Mouse (Mus musculus) thymus, postnatal 0 days (tissue): ENCODE data around the gene Mrpl40. TPM values are rescaled to one million over a fixed set of nuclear protein-coding genes. Genes with fewer than 3 reads are reported as not detected.
"Not testable (repeated sequence)": the region's sequence is repeated elsewhere in the genome, so short reads cannot be mapped to it uniquely, and the experiment has no call there.

Experiments
- DNase-seq: peaks from one replicate; pipeline ENCODE4 v3.0.0-alpha.2; 2015; ENCODE audit warnings: low spot score
- polyA plus RNA-seq: library from polyadenylated mRNA; unstranded; fragments of >200 nt; fragmentation: Nextera tagmentation; extraction: Ambion mirVana; gene quantifications from 2 replicates; pipeline ENCODE4 v1.2.1, GENCODE M21; 2015

Gene Mrpl40
- 123 and 126 TPM in 2 replicates for polyA plus RNA-seq

DNA sequence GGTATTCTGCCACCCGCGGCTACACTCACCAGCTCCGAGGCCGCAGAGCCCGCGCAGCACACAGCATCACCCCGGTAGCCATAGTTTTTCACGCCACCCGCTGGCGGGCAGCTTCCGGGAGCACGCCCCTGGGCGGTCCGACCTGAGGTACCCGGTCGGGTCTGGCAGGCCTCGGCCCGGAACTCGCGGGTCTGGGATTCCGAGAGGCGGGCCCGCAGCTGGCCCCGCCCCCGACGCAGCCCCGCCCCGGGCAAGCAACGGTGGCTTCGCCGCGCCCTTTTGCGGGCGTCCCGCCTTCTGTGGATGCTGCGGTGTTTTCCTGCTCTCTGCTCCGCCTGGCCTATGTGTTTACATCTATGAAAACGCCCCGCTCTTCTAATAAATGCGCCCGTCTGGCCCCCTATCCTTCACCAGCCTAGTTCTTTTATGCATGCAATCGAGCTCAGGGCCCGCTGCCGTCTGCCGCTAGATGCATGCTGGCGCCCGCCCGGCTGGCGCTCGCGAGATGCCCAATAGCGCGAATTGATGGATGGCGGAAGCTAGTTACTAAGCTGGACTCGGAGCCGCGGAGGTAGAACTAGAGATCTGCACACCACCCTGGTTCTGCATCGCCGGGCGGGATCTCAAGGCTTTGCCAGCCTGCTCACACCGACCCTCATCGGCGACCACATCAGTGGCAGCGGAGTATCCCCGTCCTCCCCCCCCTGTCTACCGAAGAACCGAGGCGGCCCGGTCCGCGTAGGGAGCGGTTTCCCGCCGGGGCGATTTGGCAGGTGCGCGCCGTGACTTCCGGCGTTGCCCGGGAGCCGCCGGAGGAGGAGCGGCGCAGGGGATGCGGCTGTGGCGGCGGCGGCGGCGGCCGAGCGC is at the start of gene Mrpl40, which contains the start of gene Hira:
Gene Mrpl40 (minus strand): TSS at position 421 of the 867 bp plus-strand sequence.
Gene Hira (plus strand): TSS at position 596 of the 867 bp plus-strand sequence.
- peak; percentile 91 for DNase-seq

- DNase-seq = no peak
Observed at GRCm38 (mm10) chr16:18921771-18922170, 45.1 kb upstream of the Mrpl40 start.

- no peak for DNase-seq
Observed at GRCm38 (mm10) chr16:18916064-18916463, 39.4 kb upstream of the Mrpl40 start.

DNA sequence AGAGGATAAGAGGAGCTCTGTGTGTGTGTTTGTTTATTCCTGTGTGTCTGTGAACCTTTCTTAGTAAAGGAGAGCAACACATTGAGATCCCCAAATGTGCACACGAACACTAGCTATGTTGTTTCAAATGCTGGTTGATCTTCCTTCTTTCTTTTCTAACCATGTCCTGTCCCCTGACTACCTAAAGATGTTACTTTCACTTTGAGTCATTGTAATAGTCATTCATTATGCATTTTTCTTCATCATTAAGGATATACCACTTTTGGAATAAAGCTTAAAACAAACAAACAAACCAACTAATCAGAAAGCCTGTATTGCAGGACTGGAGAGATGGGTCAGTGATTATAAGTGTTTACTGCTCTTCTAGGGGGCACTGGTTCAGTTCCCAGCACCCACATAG is 29.0 kb upstream of the Mrpl40 start:
- DNase-seq = no peak

DNA sequence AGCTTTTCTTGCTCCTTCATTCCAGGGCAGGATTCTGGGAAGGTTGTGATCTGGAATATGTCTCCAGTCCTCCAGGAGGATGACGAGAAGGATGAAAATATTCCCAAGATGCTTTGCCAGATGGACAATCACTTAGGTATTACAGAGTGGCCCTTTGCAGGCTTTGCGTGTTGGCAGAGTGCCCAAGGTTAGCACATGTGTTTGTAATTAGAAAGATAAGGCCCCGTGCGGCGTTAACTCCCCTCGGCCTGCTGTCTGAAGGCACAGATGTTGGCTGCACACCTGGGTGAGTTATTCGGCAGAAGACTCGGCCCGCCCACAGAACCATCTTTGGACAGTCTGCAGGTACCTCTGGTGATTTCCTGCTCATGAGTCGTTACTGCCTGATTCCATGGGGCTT is 19.8 kb upstream of the Mrpl40 start:
- no peak for DNase-seq

- DNase-seq = no peak
Observed at GRCm38 (mm10) chr16:18895249-18895648, 18.6 kb upstream of the Mrpl40 start.

- no peak for DNase-seq
Observed at GRCm38 (mm10) chr16:18893840-18894372, 17.2 kb upstream of the Mrpl40 start.

DNA sequence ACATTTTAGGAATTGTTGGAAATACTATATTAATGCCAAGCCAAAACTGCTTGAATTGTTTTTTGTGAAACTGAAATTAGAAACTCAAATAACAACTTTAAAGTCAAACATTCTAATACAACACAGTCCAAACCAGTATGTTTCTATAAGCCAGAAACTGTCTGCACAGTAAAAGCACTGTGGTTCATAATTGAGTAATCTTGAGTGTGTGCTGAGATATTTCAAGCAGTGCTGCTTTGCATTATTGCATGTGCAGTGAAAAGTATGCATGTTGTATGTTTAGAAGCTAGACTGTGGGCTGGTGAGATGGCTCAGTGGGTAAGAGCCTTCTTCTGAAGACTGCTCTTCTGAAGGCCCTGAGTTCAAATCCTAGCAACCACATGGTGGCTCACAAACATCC is 7.4 kb upstream of the Mrpl40 start:
- DNase-seq = no peak

DNA sequence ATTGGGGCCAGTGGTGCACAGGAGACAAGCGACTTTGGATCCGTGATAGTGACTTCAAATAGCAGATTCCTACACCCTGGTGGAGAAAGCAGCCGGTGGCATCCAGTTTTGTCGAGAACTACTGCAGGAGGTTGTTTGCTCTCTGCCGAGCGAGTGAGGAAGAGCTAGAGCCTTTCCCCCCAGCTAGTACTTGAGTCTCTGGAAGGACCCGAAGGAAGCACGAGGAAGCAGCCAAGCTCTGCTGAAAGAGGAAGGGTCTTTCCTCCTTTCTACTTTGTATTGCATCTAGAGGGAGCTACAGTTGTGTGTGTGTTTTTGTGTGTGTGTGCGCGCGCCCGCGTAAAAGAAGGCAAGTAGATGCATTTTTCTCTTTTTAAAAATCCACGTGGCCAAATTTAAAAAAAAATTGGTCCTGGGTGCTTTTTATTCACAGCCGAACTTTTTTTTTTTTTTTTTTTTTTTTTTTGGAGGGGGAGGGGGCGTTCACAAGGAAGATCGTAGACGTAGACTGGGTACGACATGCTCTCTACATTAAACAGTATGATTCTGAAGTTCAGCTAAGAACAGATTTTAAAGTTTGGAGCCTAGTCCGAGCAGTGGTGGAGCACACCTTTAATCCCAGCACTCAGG is 1.5 kb upstream of the Mrpl40 start:
- no peak for DNase-seq

DNA sequence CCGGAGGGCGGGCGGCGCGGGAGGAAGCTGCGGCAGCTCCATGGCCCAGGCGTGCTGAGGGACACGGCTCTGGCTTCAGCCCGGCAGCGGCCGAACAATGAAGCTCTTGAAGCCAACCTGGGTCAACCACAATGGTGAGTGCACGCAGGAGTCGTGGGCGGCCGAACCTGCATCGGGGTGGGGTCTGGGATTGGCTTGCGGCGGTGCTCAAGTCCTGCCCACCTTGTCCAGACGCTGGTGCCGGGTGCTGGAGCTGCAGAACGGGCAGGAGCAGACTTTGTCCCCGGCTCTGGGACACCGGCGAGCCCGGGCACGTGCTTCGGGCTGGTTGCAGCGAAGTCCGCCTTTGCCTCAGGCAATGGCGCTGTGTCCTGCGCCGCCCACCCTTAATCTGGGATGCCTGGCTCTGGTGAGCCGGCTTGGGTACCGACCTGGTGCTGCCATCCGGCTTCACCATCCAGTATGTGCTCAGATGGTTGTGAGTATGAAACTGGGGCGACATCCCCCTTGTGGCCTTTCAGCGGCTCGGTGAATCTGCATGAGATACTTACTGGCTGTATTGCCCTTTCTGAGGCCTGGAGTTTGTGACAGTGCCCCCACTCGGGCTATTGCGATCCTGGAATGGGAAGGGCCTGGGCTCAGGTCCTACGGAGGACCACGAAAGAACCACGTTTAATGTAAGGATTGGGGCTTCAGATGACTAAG is 876 bp upstream of the Mrpl40 start:
- peak; percentile 82 for DNase-seq

- no peak for DNase-seq
Observed at GRCm38 (mm10) chr16:18876091-18876441, 596 bp downstream of the Mrpl40 start.

GRCm38 (mm10) chr16:18870495-18870894 is 6.2 kb downstream of the Mrpl40 start:
- not testable (repeated sequence) for DNase-seq

DNA sequence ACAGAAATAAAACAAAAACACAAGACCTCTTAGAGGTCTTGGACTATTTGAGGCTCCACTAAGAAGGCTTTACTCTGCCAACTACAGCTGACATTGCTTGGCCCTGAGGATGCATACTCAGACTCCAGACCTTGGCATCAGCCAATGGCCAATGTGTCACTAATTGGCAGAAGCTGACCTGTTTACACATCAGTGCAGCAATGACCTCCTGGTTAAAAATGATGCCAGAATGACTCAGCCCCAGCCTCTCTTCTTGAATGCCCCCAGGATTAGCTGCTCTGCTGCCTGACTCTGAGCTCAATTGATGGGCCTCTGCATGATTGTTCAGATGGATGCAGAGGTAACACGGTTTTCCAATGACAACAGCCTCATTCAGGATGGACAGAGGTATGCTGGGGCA is 16.5 kb downstream of the Mrpl40 start:
- no peak for DNase-seq

DNA sequence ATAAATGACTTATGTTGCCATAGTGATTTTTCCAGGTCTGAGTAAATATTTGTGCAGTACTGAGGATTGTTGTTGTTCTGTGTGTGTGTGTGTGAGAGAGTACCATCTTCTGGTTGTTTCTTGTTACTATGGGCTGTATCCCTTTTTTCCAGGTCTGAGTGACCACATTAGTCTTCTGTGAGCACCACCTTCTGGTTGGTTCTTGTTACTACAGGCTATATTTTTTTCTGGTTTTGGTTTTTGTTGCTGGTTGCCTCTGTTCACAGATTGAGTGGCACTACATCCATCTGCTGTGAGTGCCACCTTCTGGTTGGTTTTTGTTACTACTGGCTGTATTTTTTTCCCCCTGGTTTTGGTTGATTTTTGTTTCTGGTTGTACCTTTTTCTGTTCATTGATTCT is 18.1 kb downstream of the Mrpl40 start:
- peak; percentile 75 for DNase-seq

DNA sequence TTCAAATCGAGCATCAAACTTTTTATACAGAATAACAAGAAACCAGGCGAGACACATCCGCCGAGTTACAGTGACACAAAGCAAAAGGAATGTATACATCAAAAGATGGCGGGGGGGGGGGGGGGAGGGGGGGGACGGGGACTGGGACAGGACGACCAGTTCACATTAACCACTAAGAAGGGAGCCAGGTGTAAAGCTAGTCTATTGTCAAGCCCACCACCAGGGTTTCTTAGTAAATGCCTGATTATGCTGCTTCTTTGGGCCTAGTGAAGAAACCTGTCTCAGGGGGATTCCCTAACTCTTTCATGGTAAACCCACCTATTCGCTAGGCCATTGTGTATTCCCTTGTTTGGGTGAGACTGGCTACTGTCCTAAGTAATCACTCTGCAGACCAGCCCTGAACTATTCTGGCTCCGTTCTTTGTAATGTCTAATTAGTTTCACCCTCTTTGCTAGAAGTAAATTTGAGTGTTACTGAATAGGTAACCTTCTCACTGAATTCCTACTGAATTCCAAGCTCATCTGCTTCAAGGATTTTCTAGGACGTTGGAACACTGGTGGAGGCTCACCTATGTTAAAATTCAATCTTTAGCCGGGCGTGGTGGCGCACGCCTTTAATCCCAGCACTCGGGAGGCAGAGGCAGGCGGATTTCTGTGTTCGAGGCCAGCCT is 27.0 kb downstream of the Mrpl40 start:
- DNase-seq = not testable (repeated sequence)

- no peak for DNase-seq
Observed at GRCm38 (mm10) chr16:18846301-18846820, 30.3 kb downstream of the Mrpl40 start.

DNA sequence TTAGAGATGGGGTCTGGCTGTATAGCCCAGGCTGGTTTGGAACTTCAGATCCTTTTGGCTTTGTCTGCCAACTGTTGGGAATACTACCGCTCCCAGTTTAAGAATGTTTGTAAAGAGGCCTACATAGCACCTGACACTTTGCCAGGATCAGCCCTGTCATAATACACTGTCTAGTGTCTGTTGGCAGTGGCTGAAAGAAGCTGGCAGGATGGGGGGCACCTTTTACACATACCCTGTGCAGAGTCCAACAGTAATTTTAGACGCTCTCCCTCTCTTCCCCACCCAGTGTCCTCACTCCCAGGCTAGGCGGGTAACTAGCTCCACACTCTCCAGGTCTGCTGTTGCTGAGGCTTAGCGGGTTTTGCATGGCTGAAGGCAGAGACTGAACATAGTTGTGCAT is 38.3 kb downstream of the Mrpl40 start:
- DNase-seq = no peak

DNA sequence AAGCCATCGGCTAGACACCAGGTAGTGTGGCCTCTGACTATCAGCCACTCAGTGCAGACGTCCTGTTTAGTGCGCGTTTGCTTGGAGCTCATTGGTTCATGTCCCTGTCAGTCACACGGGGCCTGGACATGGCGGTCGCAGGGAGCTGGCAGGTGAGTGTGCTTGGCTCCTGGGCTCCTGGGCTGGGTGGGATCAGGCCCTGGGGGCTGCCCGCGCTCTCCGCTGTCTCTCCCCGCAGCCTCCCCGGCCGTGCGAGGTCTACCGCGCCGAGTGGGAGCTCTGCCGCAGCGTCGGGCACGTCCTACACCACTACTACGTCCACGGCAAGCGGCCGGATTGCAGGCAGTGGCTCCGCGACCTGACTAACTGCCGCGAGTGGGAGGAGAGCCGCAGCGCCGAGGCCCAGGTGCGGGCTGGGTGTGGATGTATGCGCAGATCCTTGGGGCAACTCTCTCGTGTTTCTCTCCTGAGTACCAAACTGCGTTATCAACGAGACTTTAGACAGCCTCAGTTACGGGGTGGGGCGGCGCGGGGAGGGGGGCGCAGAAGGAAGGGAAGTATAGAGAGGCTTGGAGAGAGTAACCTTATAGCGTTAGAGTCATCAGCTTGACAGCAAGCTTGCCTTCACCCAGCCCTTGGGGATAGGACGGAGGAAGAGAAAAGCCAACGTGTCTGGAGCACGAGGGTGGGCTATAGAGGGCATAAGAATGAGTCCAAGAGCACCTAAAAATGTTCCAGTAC is 40.0 kb downstream of the Mrpl40 start, which contains the start of the genes 2510002D24Rik and Gm28539:
Gene 2510002D24Rik (plus strand): TSS at position 111 of the 741 bp plus-strand sequence.
Gene Gm28539 (plus strand): TSS at position 117 of the 741 bp plus-strand sequence.
- peak; percentile 92 for DNase-seq

DNA sequence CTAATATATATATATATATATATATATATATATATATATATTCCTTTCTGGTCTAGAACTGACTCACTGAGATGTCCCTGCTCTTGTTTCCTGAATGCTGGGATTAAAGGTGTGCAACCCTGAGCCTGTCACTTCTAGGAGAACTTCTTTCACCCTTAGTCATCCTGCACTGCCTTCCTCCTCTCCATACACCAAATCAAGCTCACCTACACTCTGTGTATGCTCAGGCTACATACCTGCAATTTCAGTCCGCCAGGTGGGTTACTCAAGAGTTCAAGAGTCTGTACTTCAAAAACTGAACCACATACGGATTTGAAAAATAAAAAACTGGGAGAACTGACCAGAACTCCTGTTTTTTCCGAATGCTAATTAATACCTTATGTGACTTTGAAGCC is 40.6 kb downstream of the Mrpl40 start:
- no peak for DNase-seq

- no peak for DNase-seq
Observed at GRCm38 (mm10) chr16:18833486-18833885, 43.2 kb downstream of the Mrpl40 start.
